Mouse (Mus musculus): ENCODE results near the gene Zfp622.

Zfp622 gene

GRCm38 (mm10) chr15:25984067-25984733 lies at the start of gene Zfp622:
Zfp622 (plus strand) TSS chr15:25984366.
- peak; percentile 93 to 95 for DNase-seq

DNA sequence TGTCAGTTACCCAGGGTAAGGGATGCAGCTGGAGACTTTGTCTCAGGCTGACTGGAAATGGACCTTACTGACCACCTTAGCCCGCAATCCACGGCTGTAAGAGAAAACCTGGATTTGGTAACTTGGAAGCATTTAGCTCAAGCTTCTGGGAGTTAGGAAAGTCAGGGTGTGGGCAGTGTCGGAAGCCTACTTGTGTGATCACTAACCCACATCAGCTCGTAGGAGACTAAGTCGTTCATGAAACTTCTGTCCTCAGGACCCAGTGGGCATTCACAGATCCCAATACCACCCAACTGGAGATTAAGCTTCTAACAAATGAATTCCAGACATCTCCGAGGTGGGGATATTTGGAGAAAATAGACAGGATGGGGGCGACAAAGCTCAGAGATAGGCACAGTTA lies 49.8 kb upstream of the Zfp622 start:
- DNase-seq: no peak

GRCm38 (mm10) chr15:25938496-25938895 lies 45.7 kb upstream of the Zfp622 start:
- DNase-seq: no peak

DNA sequence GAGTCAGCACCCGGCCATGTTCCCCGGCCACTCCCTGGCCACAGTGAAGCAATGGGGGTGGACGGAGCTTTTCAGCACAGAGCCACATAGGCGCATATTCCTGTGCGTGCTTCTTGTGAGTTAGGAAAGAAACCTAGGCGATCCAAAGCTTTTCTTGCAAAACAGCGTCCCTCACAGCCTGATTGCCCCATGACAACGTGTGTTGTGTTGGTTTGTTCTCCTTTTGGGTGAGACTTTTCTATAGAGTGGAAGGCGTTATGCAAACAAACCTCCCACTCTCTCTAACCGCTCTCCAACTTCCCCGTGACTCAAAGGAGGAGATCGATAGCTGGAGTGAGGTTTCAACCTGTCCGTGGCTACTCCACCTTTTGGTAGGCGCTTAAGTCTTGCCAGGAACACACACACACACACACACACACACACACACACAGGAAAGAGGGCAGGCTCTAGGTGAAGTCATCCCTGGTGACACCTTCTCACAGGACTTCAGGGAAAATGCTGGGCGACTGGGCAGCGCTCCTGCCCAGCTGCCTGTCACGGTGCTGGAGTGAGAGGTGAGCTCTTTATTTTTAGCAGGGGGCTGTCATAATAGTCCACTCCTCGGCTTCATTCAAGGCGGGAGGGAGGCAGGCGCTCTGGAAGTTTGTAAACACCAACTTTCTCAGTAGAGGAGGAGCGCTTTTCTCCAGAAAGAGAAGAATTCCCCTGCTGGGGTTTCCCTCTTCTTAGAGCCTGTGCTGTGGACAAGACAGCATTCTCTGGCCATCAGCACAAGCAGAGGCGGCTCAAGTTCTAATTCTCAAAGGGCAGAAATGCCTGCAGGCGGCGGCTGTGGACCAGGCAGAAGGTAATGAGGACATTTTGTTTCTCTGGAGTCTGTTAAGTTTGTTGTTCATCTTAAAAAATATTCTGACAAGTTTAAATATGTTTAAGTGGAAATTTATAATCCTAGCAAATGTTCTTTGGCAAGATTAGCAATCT lies 43.5 kb upstream of the Zfp622 start:
- DNase-seq: no peak

DNA sequence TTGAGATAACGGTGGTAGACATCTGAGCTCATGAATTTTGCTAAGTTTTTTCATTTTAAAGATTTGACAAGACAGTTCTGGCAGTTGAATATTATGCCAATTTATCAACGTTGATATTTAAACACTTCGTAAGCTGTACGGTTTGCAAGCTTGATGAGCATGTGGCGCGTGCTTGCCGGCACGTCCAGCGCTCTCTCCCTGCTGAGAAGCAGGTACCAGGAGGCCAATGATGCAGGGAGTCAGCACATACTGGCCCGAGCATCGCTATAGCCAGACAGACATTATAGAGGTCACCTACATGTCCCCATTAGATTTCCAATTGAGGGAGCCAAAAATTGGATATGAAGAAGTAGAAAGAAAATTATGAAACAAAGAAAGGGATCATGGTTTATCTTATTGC lies 42.7 kb upstream of the Zfp622 start:
- DNase-seq: no peak

DNA sequence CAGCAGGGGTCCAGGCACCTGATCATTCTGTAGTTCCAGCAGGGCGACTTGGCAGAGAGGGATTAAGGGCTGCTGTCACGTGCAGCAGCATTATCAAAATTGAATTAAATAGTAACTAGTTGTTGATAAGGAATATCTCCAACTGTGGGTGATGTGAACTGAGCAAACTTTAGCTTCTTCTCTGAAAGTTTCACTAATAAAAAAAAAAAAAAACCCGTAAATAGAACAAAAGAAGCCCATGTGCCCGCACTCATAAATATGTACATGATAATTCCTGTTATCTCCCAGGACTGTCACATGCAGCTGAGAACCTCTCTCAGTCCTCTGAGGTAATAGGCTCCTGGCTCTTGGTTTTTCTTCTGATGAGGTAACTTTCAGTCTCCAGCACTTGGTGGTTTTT lies 41.8 kb upstream of the Zfp622 start:
- no peak for DNase-seq

DNA sequence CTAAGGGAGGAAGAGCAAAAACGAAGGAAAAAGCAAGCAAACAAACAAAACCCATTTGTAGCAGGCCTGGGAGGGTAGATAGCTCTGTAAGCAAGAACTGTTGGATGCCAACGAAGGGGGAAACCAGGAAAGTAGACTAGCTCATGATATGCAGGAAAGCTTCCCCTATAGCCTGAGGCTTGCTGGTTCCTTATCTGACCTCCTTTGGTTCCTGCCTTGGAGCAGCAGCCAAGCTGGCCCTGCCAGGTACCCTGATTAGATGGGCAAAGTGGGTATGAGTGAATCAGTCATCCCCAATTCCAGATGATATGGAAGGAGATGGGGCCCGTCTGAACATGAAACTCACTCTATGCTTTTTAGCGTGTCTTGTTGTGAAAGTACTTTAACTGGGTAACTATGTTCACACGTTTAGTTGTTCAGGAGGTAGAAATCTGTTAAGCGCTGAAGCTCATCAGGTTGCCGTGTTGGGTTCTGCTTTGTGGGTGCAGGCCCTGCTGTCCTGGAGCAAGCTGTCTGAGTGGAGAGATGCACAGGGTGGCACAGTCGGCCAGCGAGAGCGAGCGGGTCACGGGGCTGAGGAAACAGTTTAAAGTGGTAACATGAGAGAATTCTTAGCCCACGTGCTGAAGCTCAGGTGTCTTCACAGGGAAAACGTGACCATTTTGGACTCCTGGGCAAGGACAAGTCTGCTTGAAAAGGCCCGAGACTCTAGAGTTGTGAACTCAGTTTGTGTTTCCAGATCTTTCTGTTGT lies 40.6 kb upstream of the Zfp622 start:
- no peak for DNase-seq

DNA sequence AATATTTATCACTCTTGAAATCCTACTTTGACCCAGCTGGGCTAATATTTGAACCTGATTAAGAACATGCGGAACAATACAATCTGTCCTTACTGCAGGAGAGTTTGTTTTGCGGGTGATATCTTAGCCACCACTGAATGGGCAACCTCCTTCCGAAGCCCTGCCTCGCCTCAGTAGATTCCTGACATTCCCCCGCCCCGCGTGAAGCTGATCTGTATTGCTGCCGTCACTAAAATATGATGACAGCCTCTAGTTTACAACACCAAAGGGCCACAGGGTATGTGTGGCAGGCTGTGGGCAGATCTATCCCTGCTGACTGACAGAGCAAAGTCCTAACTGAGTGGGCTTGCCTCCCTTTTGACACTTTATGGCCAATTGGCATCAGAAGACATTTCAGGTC lies 38.9 kb upstream of the Zfp622 start:
- DNase-seq: no peak

- DNase-seq: no peak
Measured at GRCm38 (mm10) chr15:25946482-25946881, 37.7 kb upstream of the Zfp622 start.

DNA sequence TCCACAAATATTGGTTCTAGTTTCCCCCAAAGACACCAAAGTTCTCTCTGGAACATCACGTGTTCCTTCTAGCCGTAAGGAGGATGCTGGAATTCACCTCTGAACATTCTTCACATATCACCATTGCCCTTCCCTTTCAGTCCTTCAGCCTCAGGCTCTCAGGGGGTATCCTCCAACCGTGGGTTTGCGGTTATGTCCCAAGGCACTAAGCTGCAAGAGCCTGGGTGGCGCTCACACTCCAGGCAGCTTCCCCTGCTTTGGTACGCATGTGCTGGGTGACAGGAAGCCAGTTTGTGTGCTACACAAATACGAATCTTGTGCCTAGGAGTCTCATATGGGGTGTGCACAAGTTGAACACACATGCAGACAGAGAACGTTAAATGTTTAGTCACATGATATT lies 36.8 kb upstream of the Zfp622 start:
- no peak for DNase-seq

DNA sequence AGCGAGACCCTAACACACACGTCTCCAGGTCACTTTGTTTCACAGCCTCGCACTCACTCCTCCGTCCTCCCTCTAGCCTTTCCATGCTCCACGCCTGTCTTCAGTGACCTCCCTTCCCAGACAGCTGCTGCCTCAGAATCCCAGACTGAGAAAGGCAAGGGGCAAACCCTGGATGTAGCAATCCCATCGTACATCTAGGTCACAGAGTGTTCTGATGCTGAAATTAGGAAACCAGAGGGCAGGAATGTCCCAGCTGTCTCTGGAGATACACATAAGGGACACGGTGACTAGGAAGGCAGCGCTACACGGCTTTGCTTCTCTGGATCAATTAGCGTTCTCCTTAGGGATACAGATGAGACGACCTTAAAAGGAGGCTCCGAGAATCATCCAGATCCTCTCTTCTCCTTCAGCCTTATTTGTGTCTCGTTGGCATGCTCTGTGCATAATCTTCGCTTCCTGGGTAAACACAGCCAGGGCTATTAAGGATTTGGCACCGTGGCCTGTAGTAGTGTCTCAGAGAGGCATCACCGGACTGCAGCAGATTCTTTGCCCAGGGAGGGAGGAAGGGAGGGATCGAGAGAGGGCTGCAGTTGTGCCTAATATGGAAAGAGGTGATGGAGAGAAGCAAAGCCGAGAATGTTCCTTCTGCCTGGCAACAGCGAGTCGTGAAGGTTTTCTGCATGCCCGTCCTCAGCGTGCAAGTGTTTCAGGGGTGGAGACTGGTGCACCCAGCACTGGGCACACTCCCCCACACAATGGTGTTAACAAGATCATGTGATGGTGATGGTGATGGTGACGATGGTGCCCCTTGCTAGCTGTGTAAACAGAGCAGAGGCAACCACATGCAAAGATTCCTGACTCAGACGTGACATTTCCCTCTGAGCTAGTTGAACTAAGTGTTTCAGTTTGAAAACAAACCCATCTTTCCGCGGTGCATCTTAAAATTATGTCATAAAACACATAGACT lies 35.6 kb upstream of the Zfp622 start:
- peak in 1 of 2 experiments; percentile 3 for DNase-seq

GRCm38 (mm10) chr15:25949696-25950095 lies 34.5 kb upstream of the Zfp622 start:
- no peak for DNase-seq

GRCm38 (mm10) chr15:25950584-25950983 lies 33.6 kb upstream of the Zfp622 start:
- no peak for DNase-seq

- DNase-seq: no peak
Measured at GRCm38 (mm10) chr15:25951037-25951436, 33.1 kb upstream of the Zfp622 start.

DNA sequence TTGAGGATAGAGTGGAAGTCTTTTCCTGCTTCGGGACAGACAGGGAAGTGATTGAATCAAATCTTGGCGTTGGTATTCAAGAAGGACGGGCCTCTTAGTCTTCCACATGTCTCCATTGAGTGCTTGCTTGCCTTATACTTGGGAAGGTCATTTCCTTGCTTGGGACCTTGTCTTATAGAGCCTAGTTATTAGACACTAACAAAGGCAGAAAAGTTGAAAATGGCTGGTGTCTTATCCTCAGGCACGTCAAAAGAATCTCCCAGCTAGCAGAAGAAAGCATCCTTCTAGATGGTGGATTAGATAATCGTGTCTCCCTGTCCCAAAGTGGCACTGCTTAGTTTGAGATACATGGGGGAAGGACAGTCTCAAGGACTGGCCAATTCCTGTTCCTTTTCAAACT lies 28.2 kb upstream of the Zfp622 start:
- DNase-seq: no peak

DNA sequence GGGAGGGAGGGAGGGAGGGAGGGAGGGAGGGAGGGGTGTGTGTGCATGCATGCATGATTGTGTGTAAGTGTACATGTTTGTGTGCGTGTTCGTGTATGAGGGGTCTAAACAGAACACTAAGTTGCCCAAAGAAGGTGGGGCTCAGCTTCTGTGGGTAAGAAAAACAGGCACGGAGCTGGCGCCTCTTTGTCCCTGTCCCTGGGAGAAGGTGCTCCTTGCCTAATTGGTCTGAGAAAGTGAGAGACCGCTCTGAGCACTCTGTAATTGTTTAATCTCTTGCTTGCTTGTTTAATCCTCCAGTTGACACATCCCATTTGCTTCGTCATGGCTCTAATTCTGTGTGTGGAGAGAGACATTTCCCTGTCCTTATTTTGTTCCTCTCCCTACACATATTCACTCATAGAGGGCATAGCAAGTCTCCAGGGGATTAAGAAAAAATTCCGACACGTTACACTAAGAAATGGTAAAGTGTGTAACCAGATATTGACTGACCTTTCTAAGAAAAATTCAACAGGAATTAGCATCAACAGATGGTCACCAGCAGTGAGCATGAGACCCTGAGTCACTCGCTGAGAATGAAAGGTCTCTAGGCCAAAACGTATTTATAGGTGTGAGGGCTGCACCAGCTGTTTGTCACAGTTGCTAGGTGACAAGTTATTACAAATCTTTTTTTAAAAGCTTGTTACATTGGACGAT lies 27.6 kb upstream of the Zfp622 start:
- no peak for DNase-seq

DNA sequence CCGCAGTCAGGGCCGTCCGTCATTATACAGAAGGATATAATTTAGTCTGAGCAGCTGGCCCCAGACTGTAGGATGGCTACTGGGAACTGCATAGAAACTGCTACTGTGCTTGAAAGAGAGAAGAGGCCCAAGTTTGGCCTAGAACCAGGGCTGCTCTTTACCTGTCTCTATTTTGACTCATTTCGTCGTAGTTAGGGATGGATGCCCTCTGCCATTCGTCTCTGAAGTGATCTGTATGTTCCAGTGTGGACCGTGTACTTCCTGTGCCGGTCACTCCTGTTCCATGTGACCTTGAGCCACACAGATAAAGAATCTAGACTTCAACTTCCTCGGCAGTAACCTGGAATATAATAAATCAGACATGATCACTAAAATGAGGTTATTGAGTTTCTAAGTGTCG lies 26.5 kb upstream of the Zfp622 start:
- DNase-seq: no peak

GRCm38 (mm10) chr15:25959375-25959774 lies 24.8 kb upstream of the Zfp622 start:
- no peak for DNase-seq

DNA sequence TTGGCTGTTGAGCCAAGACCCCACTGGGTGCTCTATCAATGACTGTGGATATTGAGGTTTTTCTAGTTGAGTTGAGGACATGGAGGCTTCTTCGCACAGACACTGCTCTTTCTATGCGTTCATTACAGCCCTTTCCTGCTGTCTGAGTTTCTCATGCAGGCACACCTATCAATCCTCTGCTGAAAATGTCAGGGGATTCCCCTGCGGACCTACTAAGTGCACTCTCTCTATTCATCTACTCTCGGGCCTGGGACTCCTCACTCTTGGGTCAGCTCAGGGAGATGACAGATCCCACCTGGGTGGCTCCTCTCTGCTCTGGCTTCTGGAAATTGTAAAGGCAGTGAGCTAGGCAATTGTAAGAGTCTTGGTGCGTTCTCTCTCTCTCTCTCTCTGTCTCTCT lies 23.9 kb upstream of the Zfp622 start:
- no peak for DNase-seq

GRCm38 (mm10) chr15:25966220-25966774 lies 17.9 kb upstream of the Zfp622 start:
- no peak for DNase-seq

DNA sequence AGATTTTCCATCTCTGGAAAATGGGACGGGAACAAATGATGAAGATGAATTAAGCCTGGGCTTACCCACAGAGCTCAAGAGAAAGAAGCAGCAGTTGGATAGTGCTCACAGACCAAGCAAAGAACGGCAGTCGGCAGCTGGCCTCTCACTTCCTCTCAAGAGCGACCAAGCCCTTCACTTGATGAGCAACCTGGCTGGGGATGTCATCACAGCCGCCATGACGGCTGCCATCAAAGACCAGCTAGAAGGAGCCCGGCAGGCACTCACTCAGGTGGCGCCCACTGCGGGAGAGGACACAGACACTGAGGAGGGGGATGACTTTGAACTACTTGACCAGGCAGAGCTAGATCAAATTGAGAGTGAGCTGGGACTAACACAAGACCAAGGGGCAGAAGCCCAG lies 12.6 kb upstream of the Zfp622 start:
- no peak for DNase-seq

All from cerebellum, postnatal 25 days (tissue).